Mouse (Mus musculus) Patski (cell line): ENCODE results near the gene Nr1i3. TPM values are rescaled to one million over a fixed set of nuclear protein-coding genes. Genes with fewer than 3 reads are reported as not detected.
A peak's percentile ranks its signal among the peaks of the same experiment; 100 is the strongest.

Experiments
- ATAC-seq: fragments of 100-300 bp; one replicate; pipeline ENCODE4 v1.8.0; 2021
- CTCF ChIA-PET: fragments of 350-600 bp; sonication (Branson Sonifier 250); formaldehyde crosslinking; loops from one replicate; lab custom pipeline; 2022; ENCODE audit warnings: inconsistent platforms; lab: Charles Lee
- POLR2A ChIA-PET: fragments of 350-600 bp; sonication (Branson Sonifier 250); formaldehyde crosslinking; loops from one replicate; lab custom pipeline; 2022; ENCODE audit warnings: antibody characterized with exemption, inconsistent platforms; lab: Charles Lee
- DNase-seq: peaks from one replicate; pipeline ENCODE4 v3.0.0-alpha.2; 2011; ENCODE audit warnings: low read depth, low spot score
- H3K27me3 ChIP-seq: fragments of 371-371 bp; one replicate; pipeline ENCODE4 v1.5.1; 2021
- CTCF ChIP-seq: fragments of 100-300 bp; IDR thresholded peaks from one replicate; pipeline ENCODE4 v1.5.1; 2021
- in situ Hi-C: fragments of 300-500 bp; cut with MboI; formaldehyde crosslinking; loops from 3 replicates; pipeline ENCODE4 v1.11.1; 2018; ENCODE audit warnings: low pct_unique_long_range_greater_than_20kb, mixed read lengths
- polyA plus RNA-seq: library from polyadenylated mRNA; unstranded; gene quantifications from one replicate; pipeline ENCODE4 v1.2.3, GENCODE M21; 2021

Nr1i3 gene
- polyA plus RNA-seq = 0.54 TPM

DNA sequence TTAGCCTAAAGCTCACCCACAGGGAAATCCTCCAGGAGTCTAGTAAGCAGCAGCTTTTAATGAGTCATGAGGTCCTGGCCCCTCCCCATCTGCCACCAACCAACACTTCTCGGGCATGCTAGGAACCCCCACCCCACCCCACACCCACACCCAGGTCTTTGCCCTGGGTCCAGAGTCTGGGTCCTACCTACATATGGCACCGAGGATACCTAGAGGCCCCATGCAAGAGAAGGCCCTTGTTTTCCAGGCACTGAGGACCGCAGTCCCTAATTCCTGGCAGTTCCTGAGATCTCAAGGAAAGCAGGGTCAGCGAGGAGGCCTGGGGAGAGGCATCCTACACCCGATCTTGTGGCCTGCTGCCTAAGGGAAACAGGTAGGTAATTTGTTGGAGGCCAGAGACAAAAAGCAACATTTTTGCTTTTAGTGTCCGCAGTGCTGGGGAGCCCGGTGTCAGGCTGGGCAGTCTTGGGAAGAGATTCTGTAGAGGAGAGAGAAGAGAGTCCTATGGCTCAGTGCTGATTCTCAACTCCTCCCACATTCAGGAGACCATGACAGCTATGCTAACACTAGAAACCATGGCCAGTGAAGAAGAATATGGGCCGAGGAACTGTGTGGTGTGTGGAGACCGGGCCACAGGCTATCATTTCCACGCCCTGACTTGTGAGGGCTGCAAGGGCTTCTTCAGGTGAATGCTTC is at the start of gene Nr1i3:
Gene Nr1i3 (plus strand): TSS at position 170 of the 696 bp plus-strand sequence.
- in situ Hi-C loops = no loop called here
- no peak for DNase-seq
- no peak for TF ChIP-seq CTCF
- POLR2A ChIA-PET = interaction anchor here (0.6 to 1.2 kb wide), 3 partner anchors 25 to 87 kb away, joined by 3 to 4 read pairs (median 3); no protein-coding TSS in a partner anchor
- no peak for ATAC-seq
- CTCF ChIA-PET = interaction anchor here (1.1 to 10.6 kb wide), 3 partner anchors 18 to 51 kb away, joined by 4 to 97 read pairs (median 5); partner anchors contain the start of gene Pcp4l1
- H3K27me3 ChIP-seq = no peaks in the 10 kb centered on the region

- DNase-seq = no peak
- no peak for ATAC-seq
- no peak for TF ChIP-seq CTCF
- in situ Hi-C loops = loop anchor here (5.0 kb wide), 1 partner anchor 58 kb away; the partner anchor contains the start of gene Tomm40l
- H3K27me3 ChIP-seq = no peaks in the 10 kb centered on the region
- ChIA-PET POLR2A (interaction anchor here (0.7 to 2.5 kb wide), 3 partner anchors 56 to 108 kb away, joined by 3 to 6 read pairs (median 3); partner anchors contain the start of gene Tomm40l), CTCF (interaction anchor here (0.8 to 4.2 kb wide), 10 partner anchors 9 to 57 kb away, joined by 3 to 28 read pairs (median 6); partner anchors contain the start of genes Pcp4l1 and Tomm40l)
Observed at GRCm38 (mm10) chr1:171164258-171164657, 49.5 kb upstream of the Nr1i3 start.

GRCm38 (mm10) chr1:171165629-171166345 is 48.0 kb upstream of the Nr1i3 start:
- TF ChIP-seq CTCF = no peak
- no peak for ATAC-seq
- DNase-seq = no peak
- in situ Hi-C loops = no loop called here
- CTCF ChIA-PET = interaction anchor here (0.7 to 4.2 kb wide), 5 partner anchors 13 to 55 kb away, joined by 3 to 28 read pairs (median 13); partner anchors contain the start of gene Tomm40l
- no peaks in the 10 kb centered on the region for H3K27me3 ChIP-seq
- POLR2A ChIA-PET = interaction anchor here (2.5 kb wide), 1 partner anchor 55 kb away, joined by 6 read pairs; no protein-coding TSS in a partner anchor

DNA sequence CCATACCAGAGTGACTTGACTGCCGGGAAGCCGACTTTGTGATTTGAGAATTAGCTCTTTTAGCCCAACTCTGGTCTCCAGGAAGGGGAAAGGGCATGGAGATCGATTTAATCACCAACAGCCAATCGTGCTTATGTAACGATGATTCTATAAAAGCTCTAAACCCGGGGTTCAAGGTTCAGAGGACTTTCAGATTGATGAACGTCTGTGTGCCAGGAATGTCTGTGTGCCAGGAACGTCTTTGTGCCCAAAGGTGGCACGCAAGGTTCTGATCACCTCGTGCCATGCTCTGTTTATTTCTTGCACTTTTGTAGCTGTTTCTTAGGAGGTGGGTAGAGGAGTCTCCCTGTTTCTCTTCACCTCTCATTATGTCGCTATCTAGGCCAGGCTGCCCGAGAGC is 44.9 kb upstream of the Nr1i3 start:
- POLR2A ChIA-PET = interaction anchor here (0.9 to 2.1 kb wide), 2 partner anchors 15 to 49 kb away, joined by 3 to 6 read pairs; no protein-coding TSS in a partner anchor
- TF ChIP-seq CTCF = no peak
- in situ Hi-C loops = no loop called here
- no peaks in the 10 kb centered on the region for H3K27me3 ChIP-seq
- ATAC-seq = no peak
- DNase-seq = no peak
- CTCF ChIA-PET = interaction anchor here (0.7 to 1.7 kb wide), 6 partner anchors 15 to 89 kb away, joined by 3 to 5 read pairs (median 3); no protein-coding TSS in a partner anchor

DNA sequence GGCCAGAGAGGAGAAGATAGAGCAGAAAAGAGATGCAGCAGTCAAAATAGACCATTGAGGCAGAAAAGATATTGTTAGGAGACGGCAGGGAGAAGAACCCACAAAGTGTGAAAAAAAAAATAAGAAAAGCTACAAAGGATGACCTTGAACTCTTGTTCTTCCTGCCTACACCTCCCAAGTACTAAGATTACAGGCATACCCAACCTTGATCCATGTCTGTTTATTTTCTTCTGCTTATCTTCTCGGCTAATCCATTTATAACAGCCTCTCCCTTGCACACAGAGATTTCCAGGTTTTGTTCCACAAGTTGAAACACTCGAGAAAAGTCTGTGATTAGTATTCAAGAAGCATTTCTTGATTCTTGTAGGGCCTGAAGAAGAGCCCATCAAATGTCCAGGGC is 43.9 kb upstream of the Nr1i3 start:
- ChIA-PET POLR2A (interaction anchor here (0.6 to 2.1 kb wide), 2 partner anchors 16 to 130 kb away, joined by 3 to 6 read pairs; no protein-coding TSS in a partner anchor), CTCF (interaction anchor here (1.0 to 1.7 kb wide), 4 partner anchors 19 to 88 kb away, joined by 3 to 5 read pairs (median 4); no protein-coding TSS in a partner anchor)
- H3K27me3 ChIP-seq = no peaks in the 10 kb centered on the region
- no peak for ATAC-seq
- DNase-seq = no peak
- TF ChIP-seq CTCF = no peak
- in situ Hi-C loops = no loop called here

DNA sequence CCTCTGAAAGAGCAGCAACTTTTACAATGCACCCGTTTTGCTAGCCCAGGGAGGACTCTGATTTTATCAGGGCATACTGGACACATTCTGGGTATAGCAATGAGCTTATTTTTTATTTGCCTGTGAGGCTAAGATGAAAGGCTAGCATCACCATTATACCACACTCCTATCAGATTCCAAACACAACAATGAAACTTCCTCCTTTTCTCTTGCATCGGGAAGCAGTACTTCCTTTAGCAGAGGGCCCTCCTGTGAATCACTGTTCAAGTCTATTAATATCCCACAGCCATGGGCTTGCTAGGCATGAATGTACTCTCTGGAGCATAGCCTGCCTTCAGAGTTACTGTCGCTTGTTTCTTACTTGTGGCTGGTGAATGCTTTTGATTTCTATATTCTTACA is 42.6 kb upstream of the Nr1i3 start:
- ChIA-PET POLR2A (interaction anchor here (0.6 kb wide), 1 partner anchor 60 kb away, joined by 3 read pairs; no protein-coding TSS in a partner anchor), CTCF (interaction anchor here (1.0 to 1.1 kb wide), 2 partner anchors 13 to 17 kb away, joined by 3 to 5 read pairs; no protein-coding TSS in a partner anchor)
- H3K27me3 ChIP-seq = no peaks in the 10 kb centered on the region
- peak; percentile 62 for ATAC-seq
- no peak for DNase-seq
- TF ChIP-seq CTCF = no peak
- in situ Hi-C loops = no loop called here

- CTCF ChIA-PET = interaction anchor here (0.8 to 2.7 kb wide), 3 partner anchors 8 to 60 kb away, joined by 3 to 9 read pairs (median 5); no protein-coding TSS in a partner anchor
- no peaks in the 10 kb centered on the region for H3K27me3 ChIP-seq
- no peak for ATAC-seq
- POLR2A ChIA-PET = no interaction called here
- no peak for DNase-seq
- in situ Hi-C loops = no loop called here
- no peak for TF ChIP-seq CTCF
Observed at GRCm38 (mm10) chr1:171172779-171173178, 41.0 kb upstream of the Nr1i3 start.

- DNase-seq = no peak
- CTCF ChIA-PET = interaction anchor here (1.5 kb wide), 1 partner anchor 9 kb away, joined by 4 read pairs; no protein-coding TSS in a partner anchor
Observed at GRCm38 (mm10) chr1:171179487-171180171, 34.1 kb upstream of the Nr1i3 start.

DNA sequence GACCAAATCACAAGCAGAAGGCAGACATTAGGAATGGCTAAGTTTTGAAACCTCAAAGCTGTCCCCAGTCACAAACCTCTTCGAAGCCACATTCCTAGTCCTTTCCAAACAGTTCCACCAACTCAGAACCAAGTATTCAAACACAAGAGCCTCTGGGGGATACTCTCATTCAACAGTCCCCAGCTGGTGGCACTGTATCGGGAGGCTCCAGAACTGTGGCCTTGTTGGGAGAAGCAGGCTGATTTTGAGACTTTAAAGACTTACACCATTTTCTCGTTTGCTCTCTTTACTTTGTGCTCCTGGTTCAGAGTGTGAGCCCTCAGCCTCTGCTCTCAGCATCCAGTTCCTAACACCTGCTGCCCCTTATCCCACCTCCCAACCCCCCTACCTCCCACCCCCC is 30.7 kb upstream of the Nr1i3 start:
- POLR2A ChIA-PET = no interaction called here
- no peaks in the 10 kb centered on the region for H3K27me3 ChIP-seq
- in situ Hi-C loops = no loop called here
- CTCF ChIA-PET = interaction anchor here (1.0 to 2.0 kb wide), 4 partner anchors 9 to 19 kb away, joined by 3 to 9 read pairs (median 4); no protein-coding TSS in a partner anchor
- DNase-seq (no peak), ATAC-seq (no peak)
- no peak for TF ChIP-seq CTCF

More at GRCm38 (mm10) chr1:171179487-171180171, 34.1 kb upstream of the Nr1i3 start:
- in situ Hi-C loops = no loop called here
- H3K27me3 ChIP-seq = no peaks in the 10 kb centered on the region
- TF ChIP-seq CTCF = no peak
- POLR2A ChIA-PET = interaction anchor here (1.1 kb wide), 1 partner anchor 30 kb away, joined by 4 read pairs; no protein-coding TSS in a partner anchor
- no peak for ATAC-seq
